Mouse (Mus musculus) ovary, postnatal 10 days (tissue): ENCODE measurements around the gene Dnajc3.
"Not testable (repeated sequence)": the region's sequence is repeated elsewhere in the genome, so short reads cannot be mapped to it uniquely, and the experiment has no call there.

ENCODE experiments used
- DNase-seq: peaks from one replicate; pipeline ENCODE4 v3.0.0; 2022; ENCODE audit warnings: low spot score

Dnajc3 gene

DNA sequence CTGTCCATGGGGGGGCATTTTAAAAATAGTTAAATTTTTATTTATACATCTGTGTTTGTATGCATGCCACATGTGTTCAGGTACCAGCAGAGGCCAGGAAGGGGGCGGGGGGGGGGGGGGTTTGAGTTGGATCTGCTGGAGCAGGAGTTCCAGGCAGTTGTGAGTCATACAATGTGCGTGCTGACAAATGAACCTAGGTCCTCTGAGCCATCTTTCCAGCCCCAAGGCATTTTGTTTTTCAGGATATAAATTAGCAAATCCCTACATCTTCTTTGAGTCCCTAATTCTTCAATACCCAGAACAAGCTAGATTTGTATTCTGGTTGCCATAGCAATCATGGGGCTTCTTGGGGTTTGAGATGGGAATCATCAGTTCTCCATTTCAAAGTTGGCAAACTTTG, 6.6 kb upstream of the Dnajc3 start:
- no peak for DNase-seq

- DNase-seq, result no peak
These were observed 4.8 kb upstream of the Dnajc3 start for GRCm38 (mm10) chr14:118932956-118933355.

DNA sequence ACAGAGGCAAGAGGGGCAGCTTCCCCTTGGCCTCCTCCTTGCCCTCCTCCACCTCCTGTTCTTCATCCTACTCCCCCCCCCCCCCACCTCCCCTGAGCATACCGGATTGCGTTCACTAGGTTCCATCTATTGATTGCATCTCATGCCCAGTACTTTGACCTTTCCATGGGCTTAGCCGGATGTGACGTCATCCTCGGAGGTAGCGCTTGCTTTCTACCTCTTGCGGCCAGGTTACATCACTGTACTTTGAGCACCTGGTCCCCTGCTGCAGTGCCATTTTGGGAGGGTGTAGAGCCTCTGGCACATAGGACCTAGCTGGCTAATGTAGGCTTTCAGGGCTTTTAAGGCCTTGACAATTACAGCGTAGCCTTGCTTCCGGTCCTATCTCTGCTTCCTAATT, 3.1 kb upstream of the Dnajc3 start:
- DNase-seq, result no peak

- no peak for DNase-seq
These were observed 1.5 kb upstream of the Dnajc3 start for GRCm38 (mm10) chr14:118936236-118936635.

DNA sequence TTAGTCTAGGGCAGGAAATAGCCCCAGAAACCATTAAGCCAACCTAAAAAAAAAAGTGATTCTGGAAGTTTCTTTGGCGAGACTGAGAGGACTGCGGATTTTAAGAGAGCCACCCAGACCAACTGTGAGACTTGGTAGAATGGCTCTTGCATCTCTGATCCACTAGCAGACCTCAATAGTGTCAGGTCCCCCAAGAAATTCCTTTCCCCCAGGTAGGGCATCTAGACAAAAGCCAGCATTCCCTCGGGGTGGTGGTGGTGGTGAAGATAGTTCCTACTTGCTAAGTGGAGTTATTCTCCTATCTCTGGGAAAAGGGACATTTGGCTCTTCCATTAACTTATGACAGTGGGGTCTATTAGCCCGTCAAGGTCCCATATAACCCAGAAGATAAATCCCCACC, 824 bp upstream of the Dnajc3 start:
- DNase-seq, result no peak

- DNase-seq, result no peak
These were observed 775 bp downstream of the Dnajc3 start for GRCm38 (mm10) chr14:118938551-118938950.

DNA sequence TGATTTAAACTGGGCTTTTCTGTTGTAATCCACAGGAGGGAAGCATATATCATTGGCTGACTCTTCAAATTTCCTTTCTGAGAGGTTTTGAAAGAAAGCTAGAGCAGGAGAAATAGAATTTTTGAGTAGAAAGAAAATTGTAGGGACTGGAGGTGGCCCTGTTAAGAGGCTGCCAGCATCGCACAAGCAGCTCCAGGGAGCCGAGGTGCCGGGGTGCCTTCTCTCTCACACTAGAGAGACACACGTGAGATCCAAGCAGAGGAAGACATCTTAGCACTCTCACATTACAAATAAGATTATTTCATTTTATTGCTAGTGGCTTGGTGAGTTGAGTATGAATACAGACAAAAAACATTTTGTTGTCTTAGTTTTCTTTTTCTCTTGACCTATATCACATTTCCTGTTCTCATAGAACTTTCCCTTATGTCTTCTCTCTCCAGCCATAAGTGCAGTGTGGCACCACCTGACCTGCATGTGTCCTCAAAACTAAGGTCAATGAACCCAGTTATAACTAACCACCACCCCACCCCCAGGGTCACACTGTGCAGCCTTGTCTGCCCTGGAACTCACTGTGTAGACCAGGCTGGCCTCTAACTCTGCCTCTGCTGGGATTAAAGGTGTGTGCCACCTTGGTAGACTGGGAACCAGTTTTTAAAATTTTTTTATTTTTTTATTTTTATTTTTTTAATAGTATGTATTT, 3.2 kb downstream of the Dnajc3 start:
- DNase-seq, result no peak

GRCm38 (mm10) chr14:118942076-118942475, 4.3 kb downstream of the Dnajc3 start:
- no peak for DNase-seq

DNA sequence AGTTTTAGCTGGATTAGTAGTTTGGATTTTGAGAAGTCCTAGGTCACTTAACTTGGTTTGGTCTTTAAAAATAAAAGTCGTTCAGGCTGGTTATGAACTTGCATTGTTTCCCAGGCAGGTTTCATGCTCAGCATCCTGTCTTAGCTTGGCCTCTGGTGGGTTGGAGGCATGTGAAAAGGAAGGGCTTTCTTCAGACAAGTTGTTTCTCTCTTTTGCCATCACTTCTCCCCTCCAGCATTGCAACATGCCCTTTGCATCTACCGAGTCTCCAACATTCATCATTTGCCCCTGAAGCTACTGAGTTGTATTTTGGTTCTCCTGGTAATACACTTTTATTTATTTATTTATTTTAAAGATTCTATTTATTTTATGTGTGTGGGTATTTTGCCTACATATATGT, 6.9 kb downstream of the Dnajc3 start:
- DNase-seq, result no peak

- DNase-seq, result no peak
These were observed 11.1 kb downstream of the Dnajc3 start for GRCm38 (mm10) chr14:118948841-118949240.

GRCm38 (mm10) chr14:118951912-118952583, 14.3 kb downstream of the Dnajc3 start:
- no peak for DNase-seq

DNA sequence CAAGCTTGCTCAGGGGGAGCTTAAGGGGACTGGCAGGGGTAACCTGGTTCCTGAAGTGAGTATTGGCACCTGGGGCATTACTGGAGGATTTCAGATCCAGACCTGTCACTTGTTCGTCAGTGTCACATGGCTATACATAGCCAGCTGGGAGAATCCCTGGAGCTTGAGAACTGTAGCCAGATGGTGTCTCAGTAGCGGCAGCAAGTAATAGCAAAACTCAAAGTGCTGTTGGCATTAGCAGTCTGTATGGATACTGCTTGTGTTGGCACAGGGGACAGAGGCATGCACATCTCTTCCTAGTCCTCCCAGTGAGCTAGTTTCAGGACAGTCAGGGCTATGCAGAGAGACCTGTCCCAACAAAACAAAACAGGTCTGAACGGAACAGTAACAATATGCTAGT, 20.2 kb downstream of the Dnajc3 start:
- no peak for DNase-seq

DNA sequence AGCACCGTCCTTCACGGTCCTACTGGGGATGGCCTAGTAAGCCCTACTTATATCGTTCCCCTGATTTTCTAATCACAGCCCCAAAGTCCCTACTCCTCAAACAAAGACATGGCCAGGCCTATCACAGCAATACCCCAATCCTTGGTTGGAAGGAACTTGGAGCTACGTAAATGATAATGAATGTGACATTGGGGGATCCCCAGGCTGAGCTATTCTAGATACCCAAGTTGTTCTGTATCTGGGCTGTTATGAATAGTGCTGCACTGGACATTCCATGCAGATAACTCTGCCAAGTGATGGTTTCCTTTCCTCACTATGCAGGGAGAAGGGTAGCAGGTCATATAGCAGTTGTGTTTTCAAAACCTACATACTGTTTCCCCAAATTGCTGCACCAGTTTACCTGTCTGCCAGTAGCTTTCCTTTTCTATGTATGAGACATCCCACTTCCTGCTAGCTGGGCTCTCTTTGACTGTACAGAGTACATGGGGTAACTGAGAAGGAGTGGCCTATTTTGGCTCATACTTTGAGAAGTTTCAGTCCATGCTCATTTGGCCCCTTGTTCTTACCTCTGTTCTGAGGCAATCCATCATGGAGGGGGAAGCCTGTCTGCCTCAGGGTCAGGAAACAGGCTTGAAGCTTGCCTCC, 27.7 kb downstream of the Dnajc3 start:
- no peak for DNase-seq

GRCm38 (mm10) chr14:118967646-118968045, 29.9 kb downstream of the Dnajc3 start:
- DNase-seq, result no peak

DNA sequence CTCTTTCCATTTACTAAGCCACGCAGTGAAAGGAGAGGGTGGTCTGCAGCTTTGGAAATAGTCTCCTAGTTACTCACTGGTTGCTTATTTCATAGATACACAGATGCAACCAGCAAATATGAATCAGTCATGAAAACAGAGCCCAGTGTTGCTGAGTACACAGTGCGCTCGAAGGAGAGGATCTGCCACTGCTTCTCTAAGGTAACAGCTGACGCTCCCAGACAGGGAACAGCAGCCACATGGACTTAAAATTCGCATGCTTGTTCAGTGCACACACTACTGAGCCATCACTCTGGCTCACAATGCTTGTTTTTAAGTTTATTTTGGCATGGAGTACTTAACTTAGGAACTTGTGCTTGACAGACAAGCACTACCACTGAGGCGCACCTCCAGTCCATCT, 34.5 kb downstream of the Dnajc3 start:
- DNase-seq, result no peak

DNA sequence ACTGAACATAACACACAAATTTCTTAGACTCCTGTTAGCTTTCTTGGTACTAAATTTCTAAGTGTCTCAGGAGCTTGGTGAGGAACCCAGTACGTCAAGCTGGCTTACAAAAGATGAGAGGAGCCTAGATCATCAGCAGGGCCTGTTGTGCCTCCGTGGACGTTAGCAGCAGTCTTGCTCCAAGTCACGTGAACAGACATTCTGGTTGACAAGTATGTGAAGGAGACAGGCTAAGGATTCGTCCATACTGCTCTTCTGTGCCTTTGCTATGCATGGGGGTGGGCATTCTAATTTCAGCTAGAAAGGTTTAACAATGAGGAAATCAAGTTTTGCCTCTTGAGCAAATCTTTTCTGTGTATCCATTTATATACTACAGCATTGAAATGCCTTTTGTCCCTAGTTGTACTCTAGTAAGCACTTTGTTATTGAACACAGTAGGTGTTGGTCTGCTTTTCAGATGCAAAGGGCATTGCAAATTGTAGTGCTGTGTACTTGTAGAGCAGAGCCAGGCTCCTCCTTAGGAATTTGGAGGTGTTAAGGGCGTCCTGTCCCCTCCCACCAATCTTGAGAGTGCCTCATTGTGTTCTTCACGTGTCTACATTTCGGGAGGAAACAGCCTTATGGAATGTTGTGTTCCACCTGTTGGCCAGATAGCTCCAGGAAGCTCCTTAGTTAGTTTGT, 39.5 kb downstream of the Dnajc3 start:
- DNase-seq, result no peak

DNA sequence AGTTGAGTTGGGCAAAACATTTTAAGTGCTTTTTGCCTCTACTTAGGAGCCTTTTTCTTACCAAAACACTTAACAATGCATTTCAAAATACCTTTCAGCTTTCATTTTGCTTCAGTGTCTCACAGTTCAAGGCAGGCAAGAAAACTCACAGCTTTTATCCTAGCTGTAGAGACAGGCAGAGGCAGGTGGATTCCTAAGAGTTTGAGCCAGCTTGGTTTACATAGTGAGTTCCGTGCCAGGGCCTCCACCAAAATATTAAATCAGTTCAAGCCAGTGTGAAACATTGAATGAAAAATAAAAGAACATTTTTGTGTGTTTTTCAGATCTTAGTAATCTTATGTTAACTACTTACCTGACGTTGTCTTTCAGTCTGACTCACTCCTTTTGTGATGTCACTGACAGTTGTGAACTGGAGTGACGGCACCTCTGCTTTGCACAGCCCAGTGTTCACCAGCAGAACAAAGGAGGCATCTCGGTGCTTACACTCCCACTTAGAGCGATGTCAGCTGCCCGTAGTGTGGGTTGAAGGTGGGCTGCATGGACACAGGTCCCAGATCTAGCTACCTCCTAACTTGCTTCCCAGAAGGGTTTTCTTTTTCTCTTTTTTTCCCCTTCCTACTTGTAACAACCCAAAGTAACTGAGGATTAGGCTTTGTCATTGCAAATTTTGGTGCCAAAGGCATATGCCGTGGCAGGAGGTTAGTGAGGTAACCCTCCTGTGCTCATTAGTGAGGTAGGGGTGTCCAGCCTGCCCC, 42.0 kb downstream of the Dnajc3 start:
- no peak for DNase-seq

GRCm38 (mm10) chr14:118980358-118980757, 42.6 kb downstream of the Dnajc3 start:
- DNase-seq, result no peak

- DNase-seq, result no peak
These were observed 43.1 kb downstream of the Dnajc3 start for GRCm38 (mm10) chr14:118980890-118981289.

DNA sequence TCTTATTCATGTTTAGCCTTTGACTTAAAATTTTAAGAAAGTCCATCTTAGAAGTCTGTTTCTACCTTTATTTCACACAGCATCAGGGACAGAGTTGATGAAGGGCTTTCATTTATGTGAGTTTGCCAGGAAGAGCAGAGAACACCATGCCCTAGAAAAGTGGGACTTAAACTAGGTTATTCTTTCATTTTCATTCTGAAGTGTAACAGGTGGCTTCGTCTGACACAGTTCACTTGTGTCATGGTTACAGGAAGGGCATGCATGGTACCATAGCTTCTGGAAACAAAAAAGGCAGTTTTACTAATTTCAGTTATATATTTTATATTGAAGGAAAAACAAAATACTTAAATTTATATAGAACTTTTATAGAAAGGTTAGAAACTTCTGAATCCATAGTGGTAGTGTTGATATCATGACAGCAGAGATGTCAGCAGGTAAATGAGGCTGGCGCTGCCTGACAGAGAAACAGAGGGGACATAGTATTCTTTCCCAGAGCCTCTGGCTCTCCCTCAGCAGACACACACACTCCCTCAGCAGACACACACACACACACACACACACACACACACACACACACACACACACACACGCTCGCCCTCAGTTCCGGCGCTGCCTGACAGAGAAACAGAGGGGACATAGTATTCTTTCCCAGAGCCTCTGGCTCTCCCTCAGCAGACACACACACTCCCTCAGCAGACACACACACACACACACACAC, 44.1 kb downstream of the Dnajc3 start:
- DNase-seq, result not testable (repeated sequence)

GRCm38 (mm10) chr14:118982429-118983045, 44.8 kb downstream of the Dnajc3 start:
- DNase-seq, result not testable (repeated sequence)
